Mouse (Mus musculus) adrenal gland (tissue): Measurements from ENCODE around the gene Vmn1r177.
"Not testable (repeated sequence)": the region's sequence is repeated elsewhere in the genome, so short reads cannot be mapped to it uniquely, and the experiment has no call there.

Source experiments
- intact Hi-C: fragments of 180-260 bp; cut with DNase I; formaldehyde crosslinking; loops from one replicate; pipeline ENCODE4 v1.15.1; 2025
- long read RNA-seq, 2 experiments: library from polyadenylated mRNA; unstranded; transcript quantifications; one replicate each; pipeline ENCODE4 v2.0.0; 2020; ENCODE audit warnings: borderline replicate concordance in 1 of 2; ENCODE audit not compliant: insufficient replicate concordance in 1 of 2

The Vmn1r177 gene
- long read RNA-seq, experiment 1, result 0 reads
- long read RNA-seq, experiment 2, result 0 reads

- intact Hi-C loops, result not testable (repeated sequence)
Observed at GRCm38 (mm10) chr7:23866349-23866748, at the start of gene Vmn1r177. TSS of gene Vmn1r177 (minus strand) at chr7:23866449.

GRCm38 (mm10) chr7:23891709-23892108, 25.5 kb upstream of the Vmn1r177 start, which contains the start of gene Vmn1r178:
TSS of gene Vmn1r178 (plus strand) at chr7:23892009.
- intact Hi-C loops, result no loop called here

- intact Hi-C loops, result not testable (repeated sequence)
Observed at GRCm38 (mm10) chr7:23876918-23877317, 10.7 kb upstream of the Vmn1r177 start.

GRCm38 (mm10) chr7:23837272-23837671, 29.0 kb downstream of the Vmn1r177 start, which contains the start of gene Vmn1r176:
TSS of gene Vmn1r176 (minus strand) at chr7:23837372.
- intact Hi-C loops, result not testable (repeated sequence)
